Mouse (Mus musculus) urinary bladder, adult 2 months (tissue): ENCODE measurements around the gene Lrrc75b. TPM values are rescaled to one million over a fixed set of nuclear protein-coding genes. Genes with fewer than 3 reads are reported as not detected.

Experiments
- DNase-seq: peaks from one replicate; pipeline ENCODE4 v3.0.0; 2022; ENCODE audit warnings: low spot score
- polyA plus RNA-seq: library from polyadenylated mRNA; depleted of rRNA; stranded (reverse); fragments of >200 nt; gene quantifications from 2 replicates; pipeline ENCODE4 v1.2.3, GENCODE M21; 2012; rRNA removed

The Lrrc75b gene
- polyA plus RNA-seq, 1 experiment: 4.7 TPM

- DNase-seq: no peak
Measured at GRCm38 (mm10) chr10:75501641-75502040, 58.5 kb downstream of the Lrrc75b start.

GRCm38 (mm10) chr10:75500345-75500744 is 59.8 kb downstream of the Lrrc75b start:
- no peak for DNase-seq

Other genes starting within 250 kb of the Lrrc75b start
- gene Adora2a, start 243.5 kb downstream of the Lrrc75b start, polyA plus RNA-seq: 2.0 and 2.1 TPM in 2 replicates
- gene Upb1, start 159.2 kb downstream of the Lrrc75b start, polyA plus RNA-seq: 0.90 and 1.0 TPM in 2 replicates
- 52.9 and 60.3 TPM in 2 replicates for gene Snrpd3, start 42.8 kb downstream of the Lrrc75b start, polyA plus RNA-seq
- gene Gucd1, start 42.4 kb downstream of the Lrrc75b start, polyA plus RNA-seq: 13.4 and 16.2 TPM in 2 replicates
- gene Ggt1, start 1.3 kb upstream of the Lrrc75b start, polyA plus RNA-seq: 0.33 and 0.55 TPM in 2 replicates
- 8.6 and 10.5 TPM in 2 replicates for gene Ggt5, start 29.0 kb upstream of the Lrrc75b start, polyA plus RNA-seq
- 57.5 and 76.1 TPM in 2 replicates for gene Susd2, start 83.7 kb upstream of the Lrrc75b start, polyA plus RNA-seq
- gene Cabin1, start 204.0 kb upstream of the Lrrc75b start, polyA plus RNA-seq: 32.9 and 41.2 TPM in 2 replicates
- 54.4 and 60.6 TPM in 2 replicates for gene Ddt, start 213.1 kb upstream of the Lrrc75b start, polyA plus RNA-seq
- 0.40 and 0.74 TPM in 2 replicates for gene Gm20441, start 220.6 kb upstream of the Lrrc75b start, polyA plus RNA-seq
- gene Gstt3, start 221.1 kb upstream of the Lrrc75b start, polyA plus RNA-seq: 130 and 148 TPM in 2 replicates
- 160 and 208 TPM in 2 replicates for gene Gstt1, start 238.3 kb upstream of the Lrrc75b start, polyA plus RNA-seq